28 mouse cellular contexts compared by ENCODE assay signal in genomic region chr11:50155785-50156184, GRCm38 (mm10). TPM values are rescaled to one million over a fixed set of nuclear protein-coding genes. Genes with fewer than 3 reads are reported as not detected.
DNase-seq lines count a peak whose midpoint lies in the region; ATAC-seq and TF ChIP-seq lines count a peak whose summit lies in the region.
"Had no signal": no experiment of that assay in that cellular context is flagged by ENCODE, and none has a peak within 500 bp of the region (broad histone marks: within the 10 kb centered on the region; RNA-seq: fewer than 3 reads in every experiment).

No protein-coding gene starts in this region.

- DNase-seq in lung, postnatal 0 days (ENCODE audit: low spot score): peak; percentile 62
- no peak for DNase-seq in lung, postnatal 10 days
- peak; percentile 65 for DNase-seq in 416B (ENCODE audit: low read depth)
- DNase-seq in NIH3T3 (ENCODE audit: low read depth): peak; percentile 46
- no peak for DNase-seq in cerebellum, postnatal 36 days
- no peak for DNase-seq in midbrain, postnatal 0 days (ENCODE audit: low spot score)
- no peak for DNase-seq in right cerebral cortex, postnatal 4 days
- DNase-seq: adrenal gland, postnatal 10 days; adrenal gland, postnatal 36 days; cerebellum, adult 18-20 months; cerebellum, adult 9-10 months; cerebellum, postnatal 14 days; gastrocnemius, postnatal 14 days; heart, postnatal 14 days; heart, postnatal 4 days; kidney, adult 2 months had no signal

- no peaks in the 10 kb centered on the region for H3K4me1 ChIP-seq in lung, postnatal 0 days (ENCODE audit: insufficient read depth, low read depth, low read length)
- H3K4me1 ChIP-seq in midbrain, postnatal 0 days (ENCODE audit: insufficient read depth, low read length): no peaks in the 10 kb centered on the region
- H3K4me1 ChIP-seq: embryonic facial prominence, embryonic 12.5 days; embryonic facial prominence, embryonic 15.5 days; forebrain, embryonic 13.5 days; heart, embryonic 12.5 days; heart, embryonic 15.5 days had no signal

- no peak overlapping the region for H3K9ac ChIP-seq in lung, postnatal 0 days (replicated peaks; ENCODE audit: low read depth)
- H3K9ac ChIP-seq in midbrain, postnatal 0 days (replicated peaks; ENCODE audit: low read length, poor library complexity, severe bottlenecking): no peak overlapping the region
- H3K9ac ChIP-seq: embryonic facial prominence, embryonic 12.5 days; embryonic facial prominence, embryonic 15.5 days; forebrain, embryonic 13.5 days; heart, embryonic 12.5 days; heart, embryonic 15.5 days; hindbrain, embryonic 14.5 days had no signal

- no peak overlapping the region for H3K4me2 ChIP-seq in lung, postnatal 0 days (replicated peaks; ENCODE audit: low read depth, low read length)
- no peak overlapping the region for H3K4me2 ChIP-seq in myocyte (ENCODE audit: low read depth)
- no peak overlapping the region for H3K4me2 ChIP-seq in midbrain, postnatal 0 days (ENCODE audit: low read depth, low read length, poor library complexity, severe bottlenecking)
- H3K4me2 ChIP-seq: embryonic facial prominence, embryonic 12.5 days; embryonic facial prominence, embryonic 15.5 days; forebrain, embryonic 13.5 days; heart, embryonic 12.5 days; heart, embryonic 15.5 days; hindbrain, embryonic 14.5 days had no signal

- H3K9me3 ChIP-seq in lung, postnatal 0 days (ENCODE audit: low read length): no peaks in the 10 kb centered on the region
- no peaks in the 10 kb centered on the region for H3K9me3 ChIP-seq in midbrain, postnatal 0 days (ENCODE audit: low read length)
- H3K9me3 ChIP-seq: embryonic facial prominence, embryonic 12.5 days; embryonic facial prominence, embryonic 15.5 days; forebrain, embryonic 13.5 days; heart, embryonic 12.5 days; heart, embryonic 15.5 days had no signal

- peak; percentile 62 for ATAC-seq in lung, postnatal 0 days
- no peak for ATAC-seq in midbrain, postnatal 0 days (ENCODE audit: low FRiP score)
- ATAC-seq: forebrain, embryonic 13.5 days; forebrain, embryonic 16.5 days; hindbrain, postnatal 0 days; inflammation-experienced regulatory T-cells, adult 6 months; intestine, postnatal 0 days had no signal

- no peak overlapping the region for H3ac ChIP-seq in myocyte (ENCODE audit: control insufficient read depth, insufficient read length)

- peak; percentile 53 for TF ChIP-seq EP300 in lung, postnatal 0 days (IDR thresholded peaks at IDR 0.05)

- TF ChIP-seq POLR2A in myocyte (IDR thresholded peaks at IDR 0.05; ENCODE audit: insufficient read length, low read depth): no peak

- H3K27me3 ChIP-seq in lung, postnatal 0 days (replicated peaks; ENCODE audit: insufficient read depth, low read length): no peaks in the 10 kb centered on the region
- no peaks in the 10 kb centered on the region for H3K27me3 ChIP-seq in myocyte (ENCODE audit: control insufficient read depth, insufficient read depth, insufficient read length)
- H3K27me3 ChIP-seq in midbrain, postnatal 0 days (ENCODE audit: insufficient read depth, low read length): no peaks in the 10 kb centered on the region
- H3K27me3 ChIP-seq: embryonic facial prominence, embryonic 12.5 days; embryonic facial prominence, embryonic 15.5 days; forebrain, embryonic 13.5 days; heart, embryonic 12.5 days; heart, embryonic 15.5 days had no signal

- H3K36me3 ChIP-seq in lung, postnatal 0 days (ENCODE audit: insufficient read depth, low read length): peaks cover 53% of the 10 kb centered on the region; the same call in 1 of the 2 replicates
- peaks cover 17% of the 10 kb centered on the region for H3K36me3 ChIP-seq in myocyte (ENCODE audit: control insufficient read depth, insufficient read depth)
- peaks cover 82% of the 10 kb centered on the region for H3K36me3 ChIP-seq in midbrain, postnatal 0 days (ENCODE audit: insufficient read depth, low read length)

- H3K4me3 ChIP-seq in lung, postnatal 0 days (ENCODE audit: low read depth, low read length): no peak overlapping the region
- H3K4me3 ChIP-seq in myocyte: no peak overlapping the region
- no peak overlapping the region for H3K4me3 ChIP-seq in midbrain, postnatal 0 days (ENCODE audit: low read depth, low read length)
- H3K4me3 ChIP-seq: embryonic facial prominence, embryonic 12.5 days; embryonic facial prominence, embryonic 15.5 days; erythroblast, embryonic 14.5 days; forebrain, embryonic 13.5 days; heart, embryonic 12.5 days; heart, embryonic 15.5 days had no signal

- H3K79me2 ChIP-seq in myocyte (ENCODE audit: control insufficient read depth, insufficient read depth): no peaks in the 10 kb centered on the region

- 79% methylated on average over 2 of the region's 2 CpGs for WGBS in lung, postnatal 0 days
- 94% methylated on average over 2 of the region's 2 CpGs for WGBS in midbrain, postnatal 0 days

- no peak overlapping the region for H3K27ac ChIP-seq in lung, postnatal 0 days (ENCODE audit: low read length)
- no peak overlapping the region for H3K27ac ChIP-seq in midbrain, postnatal 0 days (ENCODE audit: low read depth, low read length)
- H3K27ac ChIP-seq: embryonic facial prominence, embryonic 12.5 days; embryonic facial prominence, embryonic 15.5 days; forebrain, embryonic 13.5 days; heart, embryonic 15.5 days; hindbrain, embryonic 14.5 days; hindbrain, postnatal 0 days had no signal

- TF ChIP-seq CTCF in lung, postnatal 0 days (IDR thresholded peaks at IDR 0.05): no peak
- TF ChIP-seq CTCF in midbrain, postnatal 0 days (IDR thresholded peaks at IDR 0.05): no peak

TF ChIP-seq in myocyte, 11 proteins besides CTCF, POLR2A, EP300 and RAD21:
- TF ChIP-seq CEBPB (IDR thresholded peaks at IDR 0.05; ENCODE audit: insufficient read depth, poor library complexity, severe bottlenecking) (peak; percentile 58; the same call in 1 of the 2 replicates), TCF12 (IDR thresholded peaks at IDR 0.05; ENCODE audit: insufficient read depth, poor library complexity, severe bottlenecking) (no peak), SRF (IDR thresholded peaks at IDR 0.05; ENCODE audit: control insufficient read depth, insufficient read length, low read depth) (no peak), USF1 (IDR thresholded peaks at IDR 0.05; ENCODE audit: low read depth) (no peak)

RNA-seq across cellular contexts. Expression of gene Mrnip, which starts 18.5 kb away (rescaled TPM):
- polyA plus RNA-seq in lung, postnatal 0 days (2015; fragmentation: Nextera tagmentation; extraction: Ambion mirVana): 6.9 and 9.0 TPM in 2 replicates
- 7.8 TPM for polyA plus RNA-seq in myocyte (2012; fragmentation: generic; extraction: Trizol)
- total RNA-seq in midbrain, postnatal 0 days (2014; rRNA removed): 37.1 and 41.3 TPM in 2 replicates
- 37.9 and 40.7 TPM in 2 replicates for polyA plus RNA-seq in midbrain, postnatal 0 days (2015; fragmentation: Nextera tagmentation; extraction: Ambion mirVana)

RNA-seq across cellular contexts. Expression of gene Tbc1d9b, which starts 24.6 kb away (rescaled TPM):
- 26.1 and 27.4 TPM in 2 replicates for polyA plus RNA-seq in lung, postnatal 0 days (2015; fragmentation: Nextera tagmentation; extraction: Ambion mirVana)
- 36.6 TPM for polyA plus RNA-seq in myocyte (2012; fragmentation: generic; extraction: Trizol)
- 58.5 and 68.8 TPM in 2 replicates for total RNA-seq in midbrain, postnatal 0 days (2014; rRNA removed)
- polyA plus RNA-seq in midbrain, postnatal 0 days (2015; fragmentation: Nextera tagmentation; extraction: Ambion mirVana): 31.3 and 32.5 TPM in 2 replicates

RNA-seq across cellular contexts. Expression of gene Sqstm1, which starts 54.8 kb away (rescaled TPM):
- polyA plus RNA-seq in lung, postnatal 0 days (2015; fragmentation: Nextera tagmentation; extraction: Ambion mirVana): 405 and 426 TPM in 2 replicates
- 873 TPM for polyA plus RNA-seq in myocyte (2012; fragmentation: generic; extraction: Trizol)
- total RNA-seq in midbrain, postnatal 0 days (2014; rRNA removed): 314 and 335 TPM in 2 replicates
- polyA plus RNA-seq in midbrain, postnatal 0 days (2015; fragmentation: Nextera tagmentation; extraction: Ambion mirVana): 455 and 484 TPM in 2 replicates

RNA-seq across cellular contexts. Expression of gene Mgat4b, which starts 54.9 kb away (rescaled TPM):
- 43.4 and 44.4 TPM in 2 replicates for polyA plus RNA-seq in lung, postnatal 0 days (2015; fragmentation: Nextera tagmentation; extraction: Ambion mirVana)
- polyA plus RNA-seq in myocyte (2012; fragmentation: generic; extraction: Trizol): 89.2 TPM
- 115 and 152 TPM in 2 replicates for total RNA-seq in midbrain, postnatal 0 days (2014; rRNA removed)
- polyA plus RNA-seq in midbrain, postnatal 0 days (2015; fragmentation: Nextera tagmentation; extraction: Ambion mirVana): 77.3 and 77.9 TPM in 2 replicates

Comparison
In these comparisons a context has a peak if more than half of its experiments do, and no peak if none do; other contexts are left out.
1. DNase-seq: peak in lung, postnatal 0 days (single experiment), 416B (single experiment) and NIH3T3 (single experiment); none in lung, postnatal 10 days (single experiment), cerebellum, postnatal 36 days (0 of 2), midbrain, postnatal 0 days (single experiment) and right cerebral cortex, postnatal 4 days (single experiment).